Mouse (Mus musculus) layer of hippocampus, adult 11-12 months (tissue): ENCODE measurements around the gene Pold1.

Experiments
- DNase-seq: peaks from one replicate; pipeline ENCODE4 v3.0.0; 2022; ENCODE audit warnings: low spot score

Pold1 gene

GRCm38 (mm10) chr7:44581637-44582036, 33.0 kb upstream of the Pold1 start:
- DNase-seq, result no peak

GRCm38 (mm10) chr7:44576333-44576844, 27.7 kb upstream of the Pold1 start:
- DNase-seq, result no peak

GRCm38 (mm10) chr7:44572956-44573484, 24.4 kb upstream of the Pold1 start:
- DNase-seq, result no peak

DNA sequence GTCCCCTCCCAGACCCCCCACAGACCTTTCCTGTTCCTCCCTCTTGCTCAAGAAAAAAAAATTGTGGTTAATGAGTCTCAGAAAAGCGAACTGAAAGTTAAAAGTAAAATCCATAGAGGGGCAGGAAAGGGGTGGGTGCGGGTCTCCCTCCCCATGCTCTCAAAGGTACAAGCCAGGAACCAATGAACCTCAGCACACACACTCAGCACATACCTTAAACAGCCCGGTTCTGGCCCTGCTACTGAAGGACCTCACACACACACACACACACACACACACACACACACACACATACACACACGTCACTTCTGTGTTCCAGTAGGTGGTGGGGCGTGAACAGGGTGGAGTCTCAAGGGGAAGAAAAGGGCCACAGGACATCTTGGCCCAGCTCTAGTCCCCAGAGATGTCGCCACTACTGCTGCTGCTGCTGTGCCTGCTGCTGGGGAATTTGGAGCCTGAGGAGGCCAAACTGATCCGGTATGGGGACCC, 23.6 kb upstream of the Pold1 start, which contains the start of gene Napsa:
Gene Napsa, plus strand, starts transcription at position 168 of the 489 bp plus-strand sequence.
- no peak for DNase-seq

- DNase-seq, result no peak
Measured at GRCm38 (mm10) chr7:44571811-44572210, 23.2 kb upstream of the Pold1 start.

DNA sequence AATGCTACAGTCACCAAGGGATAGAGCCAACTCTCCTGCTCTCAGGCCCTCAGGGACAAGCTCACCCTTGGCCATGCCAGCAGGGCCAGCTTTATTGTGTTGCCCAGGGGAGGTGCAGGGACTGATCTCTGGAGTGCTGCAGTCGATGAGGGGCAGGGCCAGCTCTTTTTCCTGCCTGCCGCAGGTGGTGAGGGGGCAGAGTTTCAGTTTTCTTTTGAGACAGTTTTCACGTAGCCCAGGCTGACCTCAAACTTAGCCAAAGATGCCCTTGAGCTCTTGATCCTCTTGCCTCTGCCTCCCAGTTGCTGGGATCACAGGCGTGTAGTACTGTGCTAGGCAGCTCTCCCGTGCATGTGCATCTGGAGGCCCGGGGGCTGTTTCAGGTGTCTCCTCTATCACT, 22.3 kb upstream of the Pold1 start:
- DNase-seq, result no peak

DNA sequence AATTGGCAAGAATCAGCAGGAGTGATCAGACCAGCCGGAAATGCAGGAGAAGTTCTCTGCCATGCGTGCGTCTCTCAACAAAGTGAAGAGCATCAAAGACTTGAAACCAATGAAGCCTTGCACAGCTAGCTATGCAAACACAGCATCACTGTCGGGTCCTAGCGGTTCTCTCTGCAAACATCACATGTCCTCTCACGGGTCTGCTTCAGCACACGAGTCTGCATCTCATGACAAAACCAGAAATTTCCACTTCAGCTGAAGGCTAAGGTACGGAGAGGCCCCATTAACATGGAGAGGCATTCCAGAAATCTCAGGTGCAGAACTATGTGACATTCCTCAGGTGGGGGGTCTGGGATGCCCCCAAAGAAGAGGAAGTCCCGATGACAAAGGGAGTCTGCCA, 20.2 kb upstream of the Pold1 start:
- DNase-seq, result no peak

DNA sequence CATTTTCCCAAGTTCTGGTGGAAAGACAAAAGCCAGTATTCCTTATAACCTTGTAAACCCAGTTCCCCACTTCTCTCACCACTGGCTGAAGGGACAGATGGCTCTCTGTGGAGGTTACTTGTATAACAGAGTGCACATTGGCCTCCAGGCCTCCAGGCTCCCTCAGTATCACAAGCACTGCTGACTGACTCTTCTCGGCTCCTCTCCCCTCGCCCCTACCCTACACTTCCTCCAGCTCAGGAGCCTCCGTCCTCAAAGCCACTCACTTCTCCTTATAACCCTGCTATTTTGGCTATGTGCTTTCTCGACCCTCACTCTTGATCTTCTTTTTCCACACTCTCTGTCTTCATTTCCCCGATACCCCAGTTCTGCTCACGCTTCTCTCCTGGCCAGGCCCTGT, 16.8 kb upstream of the Pold1 start:
- DNase-seq, result no peak

DNA sequence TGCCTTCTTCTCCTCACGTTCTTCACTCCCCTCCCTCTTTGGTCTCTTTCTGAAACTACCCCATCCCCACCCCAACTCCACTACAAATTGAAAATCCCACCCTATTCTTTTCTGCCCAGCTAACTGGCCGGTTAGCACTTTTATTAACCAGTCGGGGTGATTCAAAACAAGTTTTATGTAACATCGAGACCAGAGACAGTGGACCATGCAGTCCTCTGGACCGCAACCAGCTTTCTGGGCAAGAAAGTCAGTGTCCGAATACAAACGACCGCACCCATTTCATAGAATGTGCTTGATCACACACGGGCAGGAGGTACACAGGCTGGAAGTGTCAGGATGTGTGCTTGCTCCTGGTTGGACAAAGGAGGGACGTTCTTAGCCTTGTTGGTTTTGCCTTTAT, 15.8 kb upstream of the Pold1 start:
- DNase-seq, result no peak

GRCm38 (mm10) chr7:44563284-44563683, 14.6 kb upstream of the Pold1 start:
- DNase-seq, result no peak

- peak; percentile 84 for DNase-seq
Measured at GRCm38 (mm10) chr7:44560435-44561400, 12.1 kb upstream of the Pold1 start.

DNA sequence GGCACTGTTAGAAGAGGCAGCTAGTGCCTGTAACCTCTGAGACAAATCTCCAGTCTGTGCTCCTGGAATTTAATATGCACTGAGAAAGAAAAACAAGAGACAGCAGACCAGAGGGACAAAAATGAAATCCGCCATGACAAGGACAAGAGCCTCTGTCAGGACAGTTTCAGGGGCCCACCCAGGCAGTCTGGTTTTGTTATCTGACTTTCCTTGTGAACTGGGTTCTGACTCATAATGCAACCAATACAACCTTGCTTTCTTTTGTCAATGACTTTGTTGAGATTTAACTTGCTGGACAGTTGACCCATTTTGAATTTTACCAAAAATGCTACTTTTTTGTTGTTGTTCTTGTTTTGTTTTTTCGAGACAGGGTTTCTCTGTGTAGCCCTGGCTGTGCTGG, 9.0 kb upstream of the Pold1 start:
- no peak for DNase-seq

DNA sequence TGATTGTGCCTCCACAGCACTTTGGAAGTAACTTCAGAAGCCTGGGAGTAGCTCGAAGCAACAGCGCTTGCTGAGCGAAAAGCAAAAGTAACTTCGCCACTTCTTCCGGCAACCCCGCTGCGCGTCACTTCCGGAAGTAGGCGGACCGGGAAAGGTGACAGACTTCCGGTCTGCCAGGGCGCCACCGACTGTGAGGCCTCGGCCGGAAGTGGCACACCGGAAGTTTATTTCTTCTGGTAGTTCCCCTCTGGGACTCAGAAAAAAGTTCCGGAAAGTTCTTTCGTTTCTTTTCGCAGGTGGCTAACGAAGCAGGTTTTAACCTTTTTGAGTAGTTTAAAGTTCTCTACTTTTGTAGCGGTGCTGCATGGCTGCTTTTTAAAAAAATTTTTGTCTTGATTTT, 5.2 kb upstream of the Pold1 start, which contains the start of gene Nr1h2:
Gene Nr1h2, minus strand, starts transcription at position 126 of the 400 bp plus-strand sequence.
- peak; percentile 95 for DNase-seq

GRCm38 (mm10) chr7:44553196-44553764, 4.6 kb upstream of the Pold1 start:
- peak; percentile 66 for DNase-seq

- DNase-seq, result no peak
Measured at GRCm38 (mm10) chr7:44552141-44552908, 3.7 kb upstream of the Pold1 start.

GRCm38 (mm10) chr7:44551731-44552130, 3.1 kb upstream of the Pold1 start:
- no peak for DNase-seq

GRCm38 (mm10) chr7:44551301-44551700, 2.7 kb upstream of the Pold1 start:
- DNase-seq, result no peak

DNA sequence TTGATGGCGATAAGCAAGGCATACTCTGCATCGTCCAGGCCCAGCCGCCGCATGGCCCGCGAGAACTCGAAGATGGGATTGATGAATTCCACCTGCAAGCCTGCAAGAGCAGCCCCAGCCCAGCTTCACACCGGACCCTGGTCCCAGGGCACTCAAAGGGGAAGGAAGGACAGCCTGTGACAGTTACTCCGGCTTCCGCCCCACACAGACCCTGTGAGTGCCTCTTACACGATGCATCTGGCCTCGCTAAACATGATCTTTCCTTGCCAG, 1.7 kb upstream of the Pold1 start:
- DNase-seq, result no peak

DNA sequence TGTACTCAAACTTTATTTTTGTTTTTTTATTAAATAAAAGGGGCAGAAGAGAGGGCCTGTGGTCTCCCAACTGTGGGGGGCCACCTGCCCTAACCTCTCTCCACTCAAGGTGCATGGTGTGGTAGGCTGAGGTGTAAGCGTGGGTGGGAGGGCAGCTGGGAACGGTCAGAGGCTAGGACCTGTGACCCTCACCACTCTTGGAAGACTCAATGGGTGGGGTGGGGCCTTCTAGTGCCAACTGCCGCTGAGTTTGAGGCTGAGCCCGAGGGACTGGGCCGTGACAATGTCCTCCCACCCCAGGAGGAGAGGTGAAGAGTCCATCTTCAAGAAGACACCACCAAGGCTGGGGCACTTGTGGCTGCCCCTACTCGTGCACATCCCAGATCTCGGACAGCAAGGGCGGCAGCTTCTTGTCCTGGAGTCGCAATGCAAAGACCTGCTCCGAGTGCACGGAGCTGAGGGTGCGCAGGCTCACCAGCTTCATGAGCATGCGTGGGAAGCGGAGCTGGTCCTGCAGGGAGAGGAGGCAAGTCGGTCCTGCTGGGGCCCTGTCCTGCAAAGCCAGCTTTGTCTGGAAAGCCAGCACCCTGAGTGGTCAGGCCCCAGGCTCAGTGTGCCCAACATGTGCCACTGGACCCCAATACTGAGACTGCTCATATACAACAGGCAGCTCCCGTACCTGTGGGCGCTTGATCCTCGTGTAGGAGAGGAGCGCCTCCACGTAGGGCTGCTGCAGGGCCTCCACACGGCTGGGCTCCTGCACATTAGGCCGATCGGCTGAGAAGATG, 1.2 kb upstream of the Pold1 start:
- DNase-seq, result no peak

GRCm38 (mm10) chr7:44547725-44548124, 924 bp downstream of the Pold1 start:
- DNase-seq, result no peak

GRCm38 (mm10) chr7:44547041-44547440, 1.6 kb downstream of the Pold1 start:
- DNase-seq, result no peak
